Mouse (Mus musculus): ENCODE data around the gene Iqgap3.

DNA sequence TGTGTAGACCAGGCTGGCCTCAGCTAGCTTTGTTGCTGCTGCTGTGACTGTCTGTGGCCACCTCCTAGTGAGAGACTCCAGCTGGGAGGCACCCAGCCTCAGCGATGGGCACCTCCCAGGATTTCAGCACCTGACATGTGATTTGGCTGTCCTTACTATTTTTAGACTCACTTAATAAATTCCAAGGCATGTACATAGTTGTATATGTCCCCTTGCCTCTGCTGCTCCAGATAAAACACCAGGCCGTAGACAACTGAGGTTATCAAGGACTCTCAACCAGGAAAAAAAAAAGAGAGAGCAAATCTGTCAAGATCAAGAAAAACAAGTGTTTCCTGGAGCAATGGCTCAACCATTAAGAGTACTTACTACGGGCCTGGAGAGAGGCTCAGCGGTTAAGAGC lies 43.4 kb downstream of the Iqgap3 start:
- no peak for TF ChIP-seq POLR2A (IDR thresholded peaks at IDR 0.05; ENCODE audit: extremely low read depth, insufficient read depth, low read length)
- TF ChIP-seq CTCF (IDR thresholded peaks at IDR 0.05; ENCODE audit: extremely low read depth, insufficient read depth, low read length): no peak
